Mouse (Mus musculus) kidney, embryonic 16.5 days (tissue): ENCODE results near the gene Tenm2. TPM values are rescaled to one million over a fixed set of nuclear protein-coding genes. Genes with fewer than 3 reads are reported as not detected.

ENCODE experiments used
- ATAC-seq: fragments of 200-750 bp; cut with Nextera tagmentation; 2 replicates; pipeline ENCODE4 v1.8.0; 2017; ENCODE audit warnings: moderate TSS enrichment; ENCODE audit not compliant: low FRiP score, low TSS enrichment
- H3K27ac ChIP-seq: fragments of 300-500 bp; sonication (generic); 2 replicates; pipeline ENCODE4 v1.5.1; 2014; ENCODE audit warnings: low read length
- H3K27me3 ChIP-seq: fragments of 300-500 bp; sonication (generic); 2 replicates; pipeline ENCODE4 v1.6.1; 2014; ENCODE audit warnings: low read length, control low read depth, mixed read lengths; ENCODE audit not compliant: insufficient read depth
- H3K36me3 ChIP-seq: fragments of 300-500 bp; sonication (generic); 2 replicates; pipeline ENCODE4 v1.6.1; 2014; ENCODE audit warnings: low read length, control low read depth, mixed read lengths; ENCODE audit not compliant: insufficient read depth
- H3K4me1 ChIP-seq: fragments of 300-500 bp; sonication (generic); 2 replicates; pipeline ENCODE4 v1.6.1; 2014; ENCODE audit warnings: low read length, control low read depth, mixed read lengths; ENCODE audit not compliant: insufficient read depth
- H3K4me2 ChIP-seq: fragments of 300-500 bp; sonication (generic); replicated peaks from 2 replicates; pipeline ENCODE4 v1.6.1; 2014; ENCODE audit warnings: low read depth, low read length
- H3K4me3 ChIP-seq: fragments of 300-500 bp; sonication (generic); 2 replicates; pipeline ENCODE4 v1.5.1; 2014; ENCODE audit warnings: mild to moderate bottlenecking, low read length
- H3K9ac ChIP-seq: fragments of 300-500 bp; sonication (generic); replicated peaks from 2 replicates; pipeline ENCODE4 v1.6.1; 2014; ENCODE audit warnings: low read length
- H3K9me3 ChIP-seq: fragments of 300-500 bp; sonication (generic); 2 replicates; pipeline ENCODE4 v1.6.1; 2016; ENCODE audit warnings: low read length, control low read depth
- WGBS: fragments of 180-500 bp; shearing (Covaris S2); extraction: QIAGEN DNeasy Blood & Tissue Kit; methylation state at CpG from one replicate; pipeline ENCODE4 v1.1.7; 2014; 5-methylcytosine and 5-hydroxymethylcytosine counted together
- polyA plus RNA-seq: library from polyadenylated mRNA; unstranded; fragments of >200 nt; fragmentation: Nextera tagmentation; extraction: Ambion mirVana; gene quantifications from 2 replicates; pipeline ENCODE4 v1.2.1, GENCODE M21; 2015

Tenm2 gene
- polyA plus RNA-seq, 1 experiment from 2014 or later = 0.76 TPM

DNA sequence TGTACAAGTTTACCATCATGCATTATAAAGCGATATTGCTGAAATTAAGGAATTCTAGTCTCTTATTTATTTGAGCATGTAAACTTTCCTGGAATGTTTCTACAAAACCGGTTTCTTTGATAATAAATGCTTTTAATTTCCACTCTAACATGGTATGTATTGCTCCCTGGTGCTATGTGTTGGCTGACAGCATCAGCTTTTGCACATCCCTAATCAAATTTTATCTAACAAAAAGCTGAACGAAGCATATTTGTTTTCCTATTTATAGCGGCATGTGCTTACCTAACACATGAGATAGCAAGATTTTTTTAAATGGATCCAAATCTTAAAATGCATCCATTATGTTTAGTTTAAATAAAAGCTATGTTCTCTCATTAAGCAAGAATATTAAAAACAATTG is 434.1 kb downstream of the Tenm2 start:
- no peak overlapping the region for H3K4me2 ChIP-seq
- H3K9me3 ChIP-seq = no peaks in the 10 kb centered on the region
- no peaks in the 10 kb centered on the region for H3K27me3 ChIP-seq
- no peaks in the 10 kb centered on the region for H3K36me3 ChIP-seq
- no peak overlapping the region for H3K27ac ChIP-seq
- no peak for ATAC-seq
- H3K4me3 ChIP-seq = no peak overlapping the region
- WGBS = 89% methylated on average over 4 of the region's 4 CpGs
- H3K4me1 ChIP-seq = no peaks in the 10 kb centered on the region
- no peak overlapping the region for H3K9ac ChIP-seq

DNA sequence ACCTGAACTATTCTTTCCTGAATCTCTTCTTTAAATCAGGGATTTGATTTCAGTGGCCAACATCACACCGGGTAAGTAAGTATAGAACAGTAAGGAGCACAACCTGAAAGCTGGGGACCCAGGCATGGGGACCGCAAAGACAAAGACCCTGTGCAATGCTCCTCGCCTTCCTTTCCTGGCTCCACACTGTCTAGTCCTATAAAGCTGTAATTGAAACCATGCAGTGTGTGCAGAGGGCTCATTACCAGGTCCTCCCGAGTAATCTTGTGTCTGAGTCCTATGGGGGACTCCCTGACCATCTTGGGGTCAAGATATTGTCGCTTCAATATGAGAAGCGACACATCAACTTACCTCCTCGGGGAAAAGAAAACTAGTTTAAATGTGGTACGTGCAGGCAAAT is 436.4 kb downstream of the Tenm2 start:
- no peak overlapping the region for H3K4me2 ChIP-seq
- ATAC-seq = no peak
- no peak overlapping the region for H3K4me3 ChIP-seq
- H3K27me3 ChIP-seq = no peaks in the 10 kb centered on the region
- 56% methylated on average over 8 of the region's 8 CpGs for WGBS
- no peaks in the 10 kb centered on the region for H3K4me1 ChIP-seq
- no peaks in the 10 kb centered on the region for H3K36me3 ChIP-seq
- no peaks in the 10 kb centered on the region for H3K9me3 ChIP-seq
- H3K27ac ChIP-seq = no peak overlapping the region
- no peak overlapping the region for H3K9ac ChIP-seq

DNA sequence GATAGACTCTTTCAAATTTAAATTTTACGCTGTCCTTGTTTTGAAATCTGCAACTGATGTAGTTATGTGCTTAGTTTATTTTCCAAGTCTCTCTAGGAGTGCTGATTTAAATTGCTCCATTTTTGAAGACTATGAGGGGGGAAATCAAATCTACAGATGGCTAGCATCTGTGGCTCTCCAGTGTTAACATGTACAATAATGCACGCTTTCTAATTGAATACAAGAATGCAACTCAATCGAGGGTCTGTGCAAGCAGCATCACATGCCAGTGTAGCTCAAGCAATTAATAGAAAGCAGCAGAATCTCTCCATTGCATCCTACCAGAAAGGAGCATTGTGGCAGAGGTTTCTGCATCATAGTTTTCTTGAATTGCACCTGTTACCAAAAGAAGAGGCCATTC is 477.8 kb downstream of the Tenm2 start:
- Histone ChIP-seq H3K27me3 (no peaks in the 10 kb centered on the region), H3K9ac (no peak overlapping the region), H3K4me3 (no peak overlapping the region), H3K36me3 (no peaks in the 10 kb centered on the region), H3K27ac (no peak overlapping the region), H3K4me1 (no peaks in the 10 kb centered on the region), H3K9me3 (no peaks in the 10 kb centered on the region), H3K4me2 (no peak overlapping the region)
- no peak for ATAC-seq
- WGBS = 81% methylated on average over 3 of the region's 3 CpGs

DNA sequence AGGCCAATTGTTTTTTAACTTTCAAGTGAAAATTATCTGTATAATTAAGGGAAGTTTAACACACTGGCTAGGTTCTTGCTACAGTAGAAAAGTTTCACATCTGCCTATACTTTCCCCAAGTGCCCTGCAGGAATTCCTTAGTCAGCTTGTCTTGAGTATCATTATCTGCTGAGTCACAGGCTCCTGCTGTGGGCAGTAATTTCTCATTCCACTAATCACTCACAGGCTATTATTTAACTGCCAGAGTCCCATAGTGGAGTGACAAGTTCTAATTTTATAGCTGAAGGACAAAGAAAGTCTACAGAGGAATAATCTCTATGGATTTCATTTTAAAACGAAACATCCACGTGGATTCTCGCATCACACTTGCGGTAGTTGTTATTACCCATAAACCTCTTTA is 489.5 kb downstream of the Tenm2 start:
- Histone ChIP-seq H3K27me3 (no peaks in the 10 kb centered on the region), H3K27ac (no peak overlapping the region), H3K4me1 (no peaks in the 10 kb centered on the region), H3K4me3 (no peak overlapping the region), H3K9me3 (no peaks in the 10 kb centered on the region), H3K36me3 (no peaks in the 10 kb centered on the region), H3K9ac (no peak overlapping the region), H3K4me2 (no peak overlapping the region)
- WGBS = 85% methylated on average over 4 of the region's 4 CpGs
- no peak for ATAC-seq

DNA sequence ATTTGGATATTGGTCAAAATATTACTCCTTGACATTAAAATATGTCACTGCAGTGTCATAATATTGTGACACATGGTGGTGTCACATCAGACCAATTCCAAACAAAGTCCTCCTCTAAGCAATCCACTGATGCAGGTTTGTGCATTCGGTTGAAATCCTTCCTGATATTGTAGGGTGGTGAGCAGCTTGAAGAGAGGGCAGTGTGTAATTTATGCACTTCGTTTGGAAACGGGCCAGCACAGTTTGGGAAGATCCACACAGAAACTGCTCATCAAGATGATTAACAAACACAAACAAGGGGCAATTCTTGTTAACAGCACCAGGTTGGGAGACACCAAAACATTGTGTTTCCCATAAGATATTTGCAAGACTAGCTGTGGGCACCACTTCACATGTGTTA is 508.0 kb downstream of the Tenm2 start:
- no peaks in the 10 kb centered on the region for H3K36me3 ChIP-seq
- no peaks in the 10 kb centered on the region for H3K27me3 ChIP-seq
- H3K27ac ChIP-seq = no peak overlapping the region
- no peak overlapping the region for H3K9ac ChIP-seq
- H3K9me3 ChIP-seq = no peaks in the 10 kb centered on the region
- H3K4me1 ChIP-seq = no peaks in the 10 kb centered on the region
- H3K4me3 ChIP-seq = no peak overlapping the region
- no peak for ATAC-seq
- WGBS = 72% methylated on average over 3 of the region's 3 CpGs
- H3K4me2 ChIP-seq = no peak overlapping the region

DNA sequence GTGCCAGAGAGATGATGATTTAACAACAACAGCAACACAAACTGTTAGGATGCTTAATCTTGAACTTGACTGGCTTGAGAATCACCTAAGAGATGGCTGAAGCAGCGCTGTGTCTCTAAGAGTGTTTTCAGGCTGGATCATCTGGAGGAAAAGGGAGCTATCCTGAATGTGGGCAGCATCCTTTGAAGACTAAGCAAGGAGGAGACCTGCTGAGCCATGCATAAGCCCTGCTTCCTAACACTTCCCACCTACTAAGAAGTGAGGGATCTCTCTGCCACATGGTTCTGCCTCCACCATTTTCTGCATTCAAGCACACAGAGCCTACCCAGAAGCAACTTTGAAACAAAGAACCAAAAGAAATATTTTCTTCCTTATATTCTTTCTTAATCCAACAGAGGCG is 532.9 kb downstream of the Tenm2 start:
- Histone ChIP-seq H3K4me2 (no peak overlapping the region), H3K27ac (no peak overlapping the region), H3K9ac (no peak overlapping the region), H3K9me3 (no peaks in the 10 kb centered on the region), H3K36me3 (no peaks in the 10 kb centered on the region), H3K4me3 (no peak overlapping the region), H3K27me3 (no peaks in the 10 kb centered on the region), H3K4me1 (no peaks in the 10 kb centered on the region)
- no peak for ATAC-seq
- 84% methylated on average over 2 of the region's 2 CpGs for WGBS

DNA sequence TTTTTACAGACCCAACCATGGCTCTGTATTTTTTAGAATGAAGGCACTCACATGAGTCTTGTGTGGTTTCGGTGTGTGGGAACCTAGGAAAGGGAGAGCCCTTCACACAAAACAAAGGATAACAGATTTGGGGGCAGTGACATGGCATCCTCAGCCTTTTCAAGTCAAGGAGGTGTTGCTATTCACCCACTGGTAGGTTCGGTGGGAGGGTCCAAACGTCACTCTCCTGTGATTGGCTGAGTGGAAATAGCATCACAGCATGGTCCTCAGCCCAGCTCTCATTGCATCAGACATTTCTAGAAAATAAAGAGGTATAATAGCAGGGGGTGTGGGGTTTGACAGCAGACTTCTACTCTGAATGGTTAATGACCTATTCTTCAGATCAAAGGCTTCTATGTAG is 534.8 kb downstream of the Tenm2 start:
- no peaks in the 10 kb centered on the region for H3K27me3 ChIP-seq
- no peaks in the 10 kb centered on the region for H3K36me3 ChIP-seq
- H3K9me3 ChIP-seq = no peaks in the 10 kb centered on the region
- H3K9ac ChIP-seq = no peak overlapping the region
- H3K4me3 ChIP-seq = no peak overlapping the region
- WGBS = 87% methylated on average over 3 of the region's 3 CpGs
- no peak overlapping the region for H3K4me2 ChIP-seq
- no peaks in the 10 kb centered on the region for H3K4me1 ChIP-seq
- ATAC-seq = no peak
- no peak overlapping the region for H3K27ac ChIP-seq

DNA sequence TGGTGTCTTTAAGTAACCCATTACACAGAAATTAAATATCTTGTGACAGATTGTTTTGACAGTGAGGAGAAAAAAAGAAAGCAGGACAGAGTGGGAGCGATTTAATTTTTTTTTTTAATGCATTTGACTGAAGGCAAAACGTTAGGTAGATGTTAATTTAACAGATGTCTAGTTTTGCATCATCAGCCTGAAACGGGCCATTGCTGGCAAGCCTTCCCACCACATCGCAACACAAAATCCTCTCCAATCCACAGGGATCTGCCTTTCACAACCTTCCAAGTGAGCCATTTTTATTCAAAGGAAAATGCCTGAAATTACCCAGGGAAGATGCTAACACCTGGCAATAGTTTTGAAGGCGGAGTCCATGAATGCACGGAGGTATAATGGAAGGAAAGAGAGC is 535.6 kb downstream of the Tenm2 start:
- Histone ChIP-seq H3K9ac (no peak overlapping the region), H3K27ac (no peak overlapping the region), H3K36me3 (no peaks in the 10 kb centered on the region), H3K4me2 (no peak overlapping the region), H3K4me1 (no peaks in the 10 kb centered on the region), H3K27me3 (no peaks in the 10 kb centered on the region), H3K9me3 (no peaks in the 10 kb centered on the region), H3K4me3 (no peak overlapping the region)
- no peak for ATAC-seq
- 90% methylated on average over 6 of the region's 6 CpGs for WGBS

DNA sequence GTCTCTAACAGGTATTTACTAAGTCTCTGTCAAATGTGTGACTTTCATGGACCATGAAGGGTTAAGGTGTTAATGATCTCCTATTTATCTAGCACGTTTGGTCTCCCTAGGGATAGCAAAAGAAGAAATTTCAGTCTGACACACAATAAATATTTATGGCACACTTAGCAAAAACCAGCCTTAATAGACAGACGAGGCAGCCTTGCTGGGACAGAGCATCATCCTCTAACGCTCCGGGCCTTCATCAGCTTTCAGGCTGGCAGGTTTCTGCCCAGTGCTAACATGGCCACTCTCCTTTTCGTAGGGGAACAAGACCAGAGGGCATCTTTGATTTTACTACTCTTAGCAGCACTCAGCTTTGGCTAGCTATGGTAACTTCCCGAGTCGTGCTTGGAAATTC is 537.5 kb downstream of the Tenm2 start:
- WGBS = 57% methylated on average over 7 of the region's 7 CpGs
- no peak overlapping the region for H3K4me3 ChIP-seq
- ATAC-seq = no peak
- no peaks in the 10 kb centered on the region for H3K27me3 ChIP-seq
- no peak overlapping the region for H3K27ac ChIP-seq
- H3K4me2 ChIP-seq = no peak overlapping the region
- no peaks in the 10 kb centered on the region for H3K9me3 ChIP-seq
- no peaks in the 10 kb centered on the region for H3K36me3 ChIP-seq
- no peak overlapping the region for H3K9ac ChIP-seq
- H3K4me1 ChIP-seq = no peaks in the 10 kb centered on the region

DNA sequence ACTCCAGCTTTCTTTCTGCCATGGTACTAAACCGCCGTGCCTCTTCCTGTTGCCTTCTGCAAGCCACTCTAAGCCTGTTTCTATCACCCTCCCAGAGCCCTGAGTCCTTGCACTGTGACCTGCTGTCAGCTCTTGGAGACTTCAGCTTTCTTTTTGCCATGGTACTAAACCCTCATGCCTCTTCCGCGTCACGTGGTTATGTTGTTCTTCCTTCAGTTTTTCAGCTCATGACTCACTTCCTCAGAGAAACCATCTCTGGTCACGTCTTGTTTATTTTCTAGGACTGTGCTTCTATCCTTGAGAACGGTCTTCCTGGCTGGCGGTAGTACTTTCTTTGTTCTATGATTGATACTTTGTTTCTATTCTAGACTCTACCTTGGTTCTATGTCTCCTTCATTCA is 537.9 kb downstream of the Tenm2 start:
- Histone ChIP-seq H3K4me1 (no peaks in the 10 kb centered on the region), H3K4me3 (no peak overlapping the region), H3K9ac (no peak overlapping the region), H3K27me3 (no peaks in the 10 kb centered on the region), H3K36me3 (no peaks in the 10 kb centered on the region), H3K27ac (no peak overlapping the region), H3K9me3 (no peaks in the 10 kb centered on the region), H3K4me2 (no peak overlapping the region)
- ATAC-seq = no peak
- 69% methylated on average over 8 of the region's 8 CpGs for WGBS
